Mouse (Mus musculus) lung, embryonic 14.5 days (tissue): ENCODE measurements around the gene Ubac1. TPM values are rescaled to one million over a fixed set of nuclear protein-coding genes. Genes with fewer than 3 reads are reported as not detected.

Experiments
- ATAC-seq: fragments of 200-750 bp; cut with Nextera tagmentation; 2 replicates; pipeline ENCODE4 v1.8.0; 2017; ENCODE audit warnings: mild to moderate bottlenecking, moderate TSS enrichment, moderate library complexity; ENCODE audit not compliant: insufficient read depth
- DNase-seq: peaks from one replicate; pipeline ENCODE4 v3.0.0-alpha.2; 2015
- H3K27ac ChIP-seq: fragments of 300-500 bp; sonication (generic); 2 replicates; pipeline ENCODE4 v1.5.1; 2014; ENCODE audit warnings: low read depth, mild to moderate bottlenecking, moderate library complexity
- H3K27me3 ChIP-seq: fragments of 300-500 bp; sonication (generic); 2 replicates; pipeline ENCODE4 v1.6.1; 2014; ENCODE audit warnings: low read length, control low read depth; ENCODE audit not compliant: insufficient read depth
- H3K36me3 ChIP-seq: fragments of 300-500 bp; sonication (generic); 2 replicates; pipeline ENCODE4 v1.6.1; 2014; ENCODE audit warnings: control low read depth; ENCODE audit not compliant: insufficient read depth
- H3K4me1 ChIP-seq: fragments of 300-500 bp; sonication (generic); 2 replicates; pipeline ENCODE4 v1.6.1; 2014; ENCODE audit warnings: antibody characterized with exemption, control low read depth; ENCODE audit not compliant: insufficient read depth
- H3K4me2 ChIP-seq: fragments of 300-500 bp; sonication (generic); 2 replicates; pipeline ENCODE4 v1.6.1; 2014; ENCODE audit warnings: mild to moderate bottlenecking
- H3K4me3 ChIP-seq: fragments of 300-500 bp; sonication (generic); 2 replicates; pipeline ENCODE4 v1.5.1; 2014; ENCODE audit warnings: low read depth, low read length
- H3K9ac ChIP-seq: fragments of 300-500 bp; sonication (generic); 2 replicates; pipeline ENCODE4 v1.6.1; 2014
- H3K9me3 ChIP-seq: fragments of 300-500 bp; sonication (generic); 2 replicates; pipeline ENCODE4 v1.6.1; 2016; ENCODE audit warnings: low read depth, low read length, control low read depth
- CTCF ChIP-seq: IDR thresholded peaks from 2 replicates; pipeline ENCODE4 v1.5.1; 2016; ENCODE audit warnings: antibody characterized with exemption, low read depth
- WGBS: fragments of 180-500 bp; shearing (Covaris S2); extraction: QIAGEN DNeasy Blood & Tissue Kit; methylation state at CpG from one replicate; pipeline ENCODE4 v1.1.7; 2014; 5-methylcytosine and 5-hydroxymethylcytosine counted together
- polyA plus RNA-seq: library from polyadenylated mRNA; unstranded; fragments of >200 nt; fragmentation: Nextera tagmentation; extraction: Ambion mirVana; gene quantifications from 2 replicates; pipeline ENCODE4 v1.2.1, GENCODE M21; 2014

The Ubac1 gene
- polyA plus RNA-seq, 1 experiment from 2014 or later, result 80.8 TPM

DNA sequence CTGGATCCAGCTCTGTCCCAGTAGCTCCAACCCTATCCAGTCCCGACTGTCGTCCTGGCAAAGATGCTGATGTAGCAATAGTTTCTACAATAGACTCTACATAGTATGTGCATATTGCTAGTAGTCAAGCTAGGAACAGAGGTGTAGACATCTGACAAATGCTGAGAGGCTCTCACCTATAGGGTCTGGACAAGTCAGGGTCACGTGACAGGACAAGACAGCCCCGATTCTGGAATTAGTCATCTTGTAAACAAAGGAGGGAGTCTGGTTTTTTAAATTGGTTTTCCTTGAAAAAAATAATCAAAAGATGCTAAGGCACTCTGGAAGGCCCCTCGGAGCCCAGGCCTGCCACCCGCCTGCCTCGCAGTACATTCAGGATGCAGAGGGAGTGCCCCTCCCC lies 35.5 kb upstream of the Ubac1 start:
- DNase-seq, result no peak
- Histone ChIP-seq H3K4me1 (no peaks in the 10 kb centered on the region), H3K27ac (no peak overlapping the region), H3K9me3 (no peaks in the 10 kb centered on the region), H3K36me3 (no peaks in the 10 kb centered on the region; the same call in 1 of the 2 replicates), H3K4me3 (no peak overlapping the region), H3K27me3 (no peaks in the 10 kb centered on the region), H3K9ac (no peak overlapping the region), H3K4me2 (no peak overlapping the region)
- ATAC-seq, result no peak
- WGBS, result 65% methylated on average over 7 of the region's 7 CpGs
- TF ChIP-seq CTCF, result no peak

DNA sequence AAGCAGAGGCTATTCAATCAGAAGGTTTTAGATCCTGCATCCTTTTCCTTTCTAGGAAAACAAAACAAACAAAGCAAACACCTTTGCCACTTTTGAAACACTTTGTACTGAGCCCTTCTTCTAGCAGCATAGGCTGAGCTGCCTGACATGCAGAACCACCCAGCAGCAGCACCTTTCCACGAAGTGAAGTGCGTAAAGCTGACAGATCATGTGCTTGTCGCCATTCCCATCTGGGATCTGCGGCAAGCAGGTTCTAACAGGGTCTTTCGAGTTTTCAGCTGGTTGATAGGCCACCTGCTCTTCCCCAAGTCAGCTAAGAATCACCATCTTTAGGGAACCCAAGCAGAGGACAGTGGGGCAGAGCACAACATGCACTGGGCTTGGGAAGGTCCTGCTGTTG lies 34.7 kb upstream of the Ubac1 start:
- Histone ChIP-seq H3K9me3 (no peaks in the 10 kb centered on the region), H3K4me1 (no peaks in the 10 kb centered on the region), H3K9ac (no peak overlapping the region), H3K4me2 (no peak overlapping the region), H3K36me3 (no peaks in the 10 kb centered on the region; the same call in 1 of the 2 replicates), H3K4me3 (no peak overlapping the region), H3K27me3 (no peaks in the 10 kb centered on the region), H3K27ac (no peak overlapping the region)
- WGBS, result 47% methylated on average over 5 of the region's 5 CpGs
- TF ChIP-seq CTCF, result no peak
- no peak for ATAC-seq
- no peak for DNase-seq

DNA sequence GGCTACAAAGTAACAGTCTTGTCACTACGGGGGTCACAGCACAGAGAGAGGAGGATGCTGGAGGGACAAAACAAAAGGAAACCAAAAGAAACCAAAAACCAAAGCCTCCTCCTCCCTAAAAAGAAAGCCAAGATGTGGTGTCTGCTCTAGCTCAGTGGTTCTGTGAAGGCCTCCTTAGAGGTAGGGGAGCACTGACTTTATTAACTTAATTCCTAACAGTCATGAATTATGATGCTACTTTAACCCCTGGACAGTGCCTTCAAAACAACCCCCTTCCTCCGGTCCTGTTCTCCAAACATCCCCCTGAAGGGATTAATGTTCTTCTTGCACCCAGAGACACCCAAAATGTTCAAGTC lies 34.2 kb upstream of the Ubac1 start:
- Histone ChIP-seq H3K9me3 (no peaks in the 10 kb centered on the region), H3K4me2 (no peak overlapping the region), H3K9ac (no peak overlapping the region), H3K4me3 (no peak overlapping the region), H3K36me3 (no peaks in the 10 kb centered on the region; the same call in 1 of the 2 replicates), H3K27ac (no peak overlapping the region), H3K27me3 (no peaks in the 10 kb centered on the region), H3K4me1 (no peaks in the 10 kb centered on the region)
- TF ChIP-seq CTCF, result no peak
- 36% methylated on average over 2 of the region's 2 CpGs for WGBS
- ATAC-seq (no peak), DNase-seq (no peak)

DNA sequence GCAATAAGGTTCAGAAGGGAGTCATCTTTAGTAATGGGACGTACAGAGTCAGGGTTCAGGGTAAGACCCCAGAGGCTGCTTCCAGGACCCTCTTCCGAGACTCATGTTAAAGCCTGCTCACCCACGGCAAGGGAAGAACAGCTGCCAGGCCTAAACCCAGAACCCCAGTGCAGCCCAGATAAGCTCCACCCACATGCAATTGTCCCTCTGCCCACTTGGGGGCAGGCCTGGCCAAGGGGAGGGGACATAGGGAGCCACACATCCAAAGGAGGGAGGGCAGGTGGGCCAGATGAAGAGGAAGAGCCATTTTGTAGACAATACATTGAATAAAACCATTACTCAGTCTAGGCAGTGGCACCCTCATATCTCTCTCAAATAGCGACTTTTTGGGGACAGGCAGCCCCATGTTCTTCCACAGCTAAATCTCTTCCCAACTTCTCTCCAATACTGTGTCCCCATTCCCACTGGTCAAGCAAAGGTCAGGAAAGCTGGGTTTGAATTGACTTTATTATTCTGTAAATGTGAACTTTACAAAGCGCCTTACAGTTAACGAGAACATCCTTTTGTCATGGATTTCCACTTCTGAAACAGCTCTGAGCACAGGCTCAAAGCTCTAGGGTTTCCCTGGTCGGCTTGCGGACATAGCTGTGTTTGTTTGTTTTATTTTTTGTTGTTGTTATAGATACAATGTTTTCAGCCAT lies 33.6 kb upstream of the Ubac1 start:
- H3K27ac ChIP-seq, result no peak overlapping the region
- H3K36me3 ChIP-seq, result no peaks in the 10 kb centered on the region
- no peaks in the 10 kb centered on the region for H3K4me1 ChIP-seq
- ATAC-seq (peak; percentile 73), DNase-seq (peak; percentile 84)
- no peaks in the 10 kb centered on the region for H3K9me3 ChIP-seq
- H3K27me3 ChIP-seq, result no peaks in the 10 kb centered on the region
- no peak overlapping the region for H3K4me3 ChIP-seq
- H3K9ac ChIP-seq, result no peak overlapping the region
- no peak overlapping the region for H3K4me2 ChIP-seq
- 43% methylated on average over 8 of the region's 8 CpGs for WGBS
- peak; percentile 95 for TF ChIP-seq CTCF

DNA sequence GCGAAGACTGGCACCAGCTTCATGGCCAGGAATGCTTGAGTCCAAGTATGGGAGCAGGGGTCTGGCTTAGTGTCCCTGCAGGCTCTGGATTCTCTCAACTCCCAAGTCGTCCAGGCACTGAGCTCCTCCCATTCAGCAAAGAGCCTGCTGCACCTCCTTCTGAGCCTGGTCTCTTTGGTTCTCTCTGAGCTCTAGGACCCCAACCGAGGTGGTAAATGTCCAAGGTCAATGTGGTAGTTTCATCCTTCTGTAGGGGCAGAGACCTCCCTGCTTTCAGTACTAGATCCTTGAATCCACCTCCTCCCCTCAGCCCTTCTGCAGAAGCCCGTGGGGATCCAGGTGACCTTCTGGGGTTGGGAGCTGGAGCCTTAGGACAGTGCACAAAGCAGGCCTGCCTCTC lies 31.3 kb upstream of the Ubac1 start:
- WGBS, result 39% methylated on average over 4 of the region's 4 CpGs
- Histone ChIP-seq H3K4me1 (no peaks in the 10 kb centered on the region), H3K4me3 (no peak overlapping the region), H3K9me3 (no peaks in the 10 kb centered on the region), H3K27me3 (no peaks in the 10 kb centered on the region), H3K36me3 (no peaks in the 10 kb centered on the region), H3K9ac (no peak overlapping the region), H3K27ac (no peak overlapping the region), H3K4me2 (no peak overlapping the region)
- ATAC-seq, result no peak
- DNase-seq, result no peak
- no peak for TF ChIP-seq CTCF

DNA sequence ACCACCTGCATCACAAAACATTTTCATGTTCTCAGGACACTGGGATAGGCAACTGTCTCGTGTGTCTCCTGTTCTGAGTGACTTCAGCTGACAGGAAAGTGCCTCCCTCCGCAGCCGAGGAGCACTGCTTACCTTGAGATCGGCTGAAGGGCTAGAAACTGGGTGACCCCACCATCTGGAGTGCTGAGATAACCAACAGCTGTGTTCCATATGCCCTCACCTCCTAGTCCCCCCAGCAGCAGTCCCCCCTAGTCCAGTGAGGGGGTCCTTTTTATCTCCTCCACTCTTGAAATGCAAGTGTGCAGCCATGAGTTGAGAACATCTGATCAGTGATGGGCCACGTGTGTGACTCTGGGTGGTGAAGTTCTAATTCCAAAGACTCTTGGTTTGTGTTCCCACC lies 27.3 kb upstream of the Ubac1 start:
- H3K4me3 ChIP-seq, result no peak overlapping the region
- WGBS, result 27% methylated on average over 5 of the region's 5 CpGs
- H3K36me3 ChIP-seq, result no peaks in the 10 kb centered on the region
- no peak overlapping the region for H3K4me2 ChIP-seq
- no peak overlapping the region for H3K27ac ChIP-seq
- no peak for TF ChIP-seq CTCF
- no peaks in the 10 kb centered on the region for H3K27me3 ChIP-seq
- ATAC-seq (no peak), DNase-seq (no peak)
- no peaks in the 10 kb centered on the region for H3K9me3 ChIP-seq
- H3K4me1 ChIP-seq, result no peaks in the 10 kb centered on the region
- no peak overlapping the region for H3K9ac ChIP-seq

DNA sequence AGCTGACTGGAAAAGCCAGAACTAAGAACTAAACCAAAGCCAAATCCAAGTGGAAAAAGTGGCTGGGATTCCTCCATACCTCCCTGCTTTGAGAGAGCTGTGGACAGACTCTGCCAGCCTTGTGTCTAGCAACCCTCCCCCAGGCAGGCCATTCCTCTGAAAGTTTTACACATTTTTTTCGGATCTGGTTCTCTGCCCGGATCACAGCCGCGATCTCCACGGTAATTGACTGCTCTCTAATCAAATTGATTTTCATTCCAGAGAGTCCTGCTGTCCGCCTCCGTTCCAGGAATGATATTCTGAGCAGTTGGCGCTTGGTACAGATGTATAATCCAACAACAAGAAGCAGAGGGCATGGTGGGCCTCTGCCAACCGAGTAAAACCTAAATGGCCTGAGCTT lies 22.7 kb upstream of the Ubac1 start:
- WGBS, result 75% methylated on average over 9 of the region's 9 CpGs
- no peak for ATAC-seq
- no peak overlapping the region for H3K4me2 ChIP-seq
- H3K36me3 ChIP-seq, result no peaks in the 10 kb centered on the region
- H3K9me3 ChIP-seq, result no peaks in the 10 kb centered on the region
- no peak overlapping the region for H3K27ac ChIP-seq
- no peak for DNase-seq
- no peak overlapping the region for H3K4me3 ChIP-seq
- no peak overlapping the region for H3K9ac ChIP-seq
- H3K4me1 ChIP-seq, result 0 out of 2 replicates have a peak, but pooled peaks cover 4% of the 10 kb centered on the region
- no peaks in the 10 kb centered on the region for H3K27me3 ChIP-seq
- TF ChIP-seq CTCF, result no peak
